Comparison of ENCODE assay signal across 11 mouse cellular contexts in the genomic region with DNA sequence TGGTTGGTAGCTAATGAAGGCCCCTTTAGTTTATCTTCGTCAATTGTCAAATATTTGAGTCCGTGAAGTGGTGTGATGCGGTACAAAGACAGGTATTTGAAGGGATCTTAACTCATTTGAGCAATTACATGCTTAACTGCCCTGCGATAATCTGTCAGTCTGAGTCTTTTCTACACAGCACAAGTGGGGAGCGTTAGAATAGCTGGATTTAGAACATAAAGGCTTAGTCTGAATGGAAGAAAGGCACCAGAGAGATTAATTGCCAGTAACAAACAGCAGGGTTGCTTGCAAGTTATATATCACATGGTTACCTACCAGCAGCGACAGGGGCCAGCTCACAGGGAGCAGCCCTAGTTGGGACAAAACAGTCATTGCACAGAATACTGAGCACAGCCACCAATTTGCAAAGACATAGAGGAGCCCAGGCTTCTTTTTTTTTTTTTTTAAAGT.
A peak's percentile ranks its signal among the peaks of the same experiment; 100 is the strongest.
DNase-seq lines count a peak whose midpoint lies in the region; ATAC-seq and TF ChIP-seq lines count a peak whose summit lies in the region.
"Had no signal": no experiment of that assay in that cellular context is flagged by ENCODE, and none has a peak within 500 bp of the region (broad histone marks: within the 10 kb centered on the region; RNA-seq: fewer than 3 reads in every experiment).

No protein-coding gene starts in this region.

- H3K4me1 ChIP-seq in limb, embryonic 12.5 days (replicated peaks) = peaks cover 12% of the 10 kb centered on the region
- peaks cover 15% of the 10 kb centered on the region for H3K4me1 ChIP-seq in limb, embryonic 10.5 days
- no peaks in the 10 kb centered on the region for H3K4me1 ChIP-seq in forebrain, postnatal 0 days (ENCODE audit: insufficient read depth)
- H3K4me1 ChIP-seq in midbrain, embryonic 12.5 days = peaks cover 17% of the 10 kb centered on the region
- H3K4me1 ChIP-seq in lung, postnatal 0 days (ENCODE audit: insufficient read depth, low read depth, low read length) = no peaks in the 10 kb centered on the region
- H3K4me1 ChIP-seq: stomach, embryonic 15.5 days had no signal

- no peak for TF ChIP-seq CTCF in forebrain, postnatal 0 days (IDR thresholded peaks at IDR 0.05; ENCODE audit: low read depth)
- no peak for TF ChIP-seq CTCF in lung, postnatal 0 days (IDR thresholded peaks at IDR 0.05)

- H3K36me3 ChIP-seq in limb, embryonic 12.5 days = no peaks in the 10 kb centered on the region
- H3K36me3 ChIP-seq in limb, embryonic 10.5 days = no peaks in the 10 kb centered on the region
- H3K36me3 ChIP-seq in forebrain, postnatal 0 days (ENCODE audit: insufficient read depth) = no peaks in the 10 kb centered on the region
- H3K36me3 ChIP-seq in midbrain, embryonic 12.5 days = no peaks in the 10 kb centered on the region
- no peaks in the 10 kb centered on the region for H3K36me3 ChIP-seq in lung, postnatal 0 days (ENCODE audit: insufficient read depth, low read length)
- H3K36me3 ChIP-seq: limb, embryonic 15.5 days; stomach, embryonic 15.5 days had no signal

- H3K27ac ChIP-seq in limb, embryonic 12.5 days = no peak overlapping the region
- no peak overlapping the region for H3K27ac ChIP-seq in limb, embryonic 10.5 days
- no peak overlapping the region for H3K27ac ChIP-seq in forebrain, postnatal 0 days (ENCODE audit: low read depth, low read length)
- H3K27ac ChIP-seq in midbrain, embryonic 12.5 days (replicated peaks) = 0 out of 2 replicates have a peak overlapping the region, but pooled peaks have one; percentile 25
- H3K27ac ChIP-seq in lung, postnatal 0 days (ENCODE audit: low read length) = no peak overlapping the region
- H3K27ac ChIP-seq: limb, embryonic 15.5 days; stomach, embryonic 15.5 days had no signal

- no peak overlapping the region for H3K9ac ChIP-seq in limb, embryonic 12.5 days (replicated peaks)
- no peak overlapping the region for H3K9ac ChIP-seq in forebrain, postnatal 0 days
- H3K9ac ChIP-seq in midbrain, embryonic 12.5 days (replicated peaks) = no peak overlapping the region
- no peak overlapping the region for H3K9ac ChIP-seq in lung, postnatal 0 days (replicated peaks; ENCODE audit: low read depth)
- H3K9ac ChIP-seq: limb, embryonic 15.5 days; stomach, embryonic 15.5 days had no signal

- DNase-seq in limb, embryonic 10.5 days (ENCODE audit: low spot score) = no peak
- DNase-seq in forebrain, postnatal 0 days = peak; percentile 22
- no peak for DNase-seq in layer of hippocampus, adult 8-10 months (ENCODE audit: low spot score in 2 of 2)
- no peak for DNase-seq in lung, postnatal 0 days (ENCODE audit: low spot score)
- DNase-seq in adrenal gland, adult 2 months = no peak
- DNase-seq in kidney, postnatal 10 days = no peak
- DNase-seq: lung, postnatal 10 days had no signal

- no peaks in the 10 kb centered on the region for H3K27me3 ChIP-seq in limb, embryonic 12.5 days
- 0 out of 2 replicates have a peak, but pooled peaks cover 3% of the 10 kb centered on the region for H3K27me3 ChIP-seq in limb, embryonic 10.5 days (ENCODE audit: low read depth, poor library complexity, severe bottlenecking)
- H3K27me3 ChIP-seq in forebrain, postnatal 0 days (ENCODE audit: insufficient read depth, low read length) = peaks cover 14% of the 10 kb centered on the region
- peaks cover 43% of the 10 kb centered on the region for H3K27me3 ChIP-seq in midbrain, embryonic 12.5 days
- H3K27me3 ChIP-seq in lung, postnatal 0 days (replicated peaks; ENCODE audit: insufficient read depth, low read length) = no peaks in the 10 kb centered on the region
- H3K27me3 ChIP-seq: limb, embryonic 15.5 days; stomach, embryonic 15.5 days had no signal

- 31% methylated on average over 6 of the region's 6 CpGs for WGBS in limb, embryonic 12.5 days
- 45% methylated on average over 6 of the region's 6 CpGs for WGBS in limb, embryonic 10.5 days
- WGBS in forebrain, postnatal 0 days = 9% methylated on average over 6 of the region's 6 CpGs
- WGBS in midbrain, embryonic 12.5 days = 11% methylated on average over 6 of the region's 6 CpGs
- 51% methylated on average over 6 of the region's 6 CpGs for WGBS in lung, postnatal 0 days

- no peak for ATAC-seq in limb, embryonic 12.5 days (ENCODE audit: insufficient number of reproducible peaks, insufficient read depth, low FRiP score, low TSS enrichment, low read depth)
- no peak for ATAC-seq in forebrain, postnatal 0 days
- ATAC-seq in midbrain, embryonic 12.5 days (ENCODE audit: low FRiP score, low read depth) = peak; percentile 89
- no peak for ATAC-seq in lung, postnatal 0 days

- no peak for TF ChIP-seq EP300 in lung, postnatal 0 days (IDR thresholded peaks at IDR 0.05)

- no peaks in the 10 kb centered on the region for H3K9me3 ChIP-seq in limb, embryonic 12.5 days
- H3K9me3 ChIP-seq in limb, embryonic 10.5 days (replicated peaks) = no peaks in the 10 kb centered on the region
- no peaks in the 10 kb centered on the region for H3K9me3 ChIP-seq in forebrain, postnatal 0 days (ENCODE audit: low read length)
- H3K9me3 ChIP-seq in midbrain, embryonic 12.5 days = no peaks in the 10 kb centered on the region
- H3K9me3 ChIP-seq in lung, postnatal 0 days (ENCODE audit: low read length) = no peaks in the 10 kb centered on the region
- H3K9me3 ChIP-seq: limb, embryonic 15.5 days; stomach, embryonic 15.5 days had no signal

- peak overlapping the region; percentile 26 for H3K4me2 ChIP-seq in limb, embryonic 12.5 days
- no peak overlapping the region for H3K4me2 ChIP-seq in forebrain, postnatal 0 days (ENCODE audit: low read depth)
- H3K4me2 ChIP-seq in midbrain, embryonic 12.5 days (replicated peaks) = peak overlapping the region; percentile 16
- no peak overlapping the region for H3K4me2 ChIP-seq in lung, postnatal 0 days (replicated peaks; ENCODE audit: low read depth, low read length)
- H3K4me2 ChIP-seq: stomach, embryonic 15.5 days had no signal

- H3K4me3 ChIP-seq in limb, embryonic 12.5 days (replicated peaks) = no peak overlapping the region
- no peak overlapping the region for H3K4me3 ChIP-seq in limb, embryonic 10.5 days
- H3K4me3 ChIP-seq in forebrain, postnatal 0 days (ENCODE audit: low read depth, low read length) = no peak overlapping the region
- no peak overlapping the region for H3K4me3 ChIP-seq in midbrain, embryonic 12.5 days
- H3K4me3 ChIP-seq in lung, postnatal 0 days (ENCODE audit: low read depth, low read length) = no peak overlapping the region
- H3K4me3 ChIP-seq: limb, embryonic 15.5 days; stomach, embryonic 15.5 days had no signal

Comparison
In these comparisons a context has a peak if more than half of its experiments do, and no peak if none do; other contexts are left out.
1. H3K4me2 ChIP-seq: peak in limb, embryonic 12.5 days (single experiment) and midbrain, embryonic 12.5 days (single experiment); none in forebrain, postnatal 0 days (single experiment) and lung, postnatal 0 days (single experiment).